ENCODE assay signal across 7 mouse cellular contexts in genomic region chr6:88924502-88925275, GRCm38 (mm10). TPM values are rescaled to one million over a fixed set of nuclear protein-coding genes. Genes with fewer than 3 reads are reported as not detected.
DNase-seq lines count a peak whose midpoint lies in the region; ATAC-seq and TF ChIP-seq lines count a peak whose summit lies in the region.

No protein-coding gene starts in this region.

- TF ChIP-seq CTCF in Patski (IDR thresholded peaks at IDR 0.05), result no peak
- no peak for TF ChIP-seq CTCF in brain, embryonic 14.5 days (IDR thresholded peaks at IDR 0.05; ENCODE audit: borderline replicate concordance, extremely low read depth, insufficient read depth, insufficient read length)
- TF ChIP-seq CTCF in gastrocnemius, adult 2 months (IDR thresholded peaks at IDR 0.05), result no peak

- peak; percentile 86 for DNase-seq in Patski (ENCODE audit: low read depth, low spot score)
- DNase-seq in brain, embryonic 14.5 days (ENCODE audit: low read depth), result peak; percentile 91
- peak; percentile 75 for DNase-seq in gastrocnemius, adult 2 months
- DNase-seq in lung, adult 18-20 months, result peak; percentile 82 to 90
- peak; percentile 74 for DNase-seq in skeletal muscle tissue, adult 2 months (ENCODE audit: low read depth, low spot score)

- intact Hi-C loops in gastrocnemius, adult 2 months (cut with DNase I), result no loop called here

- H3K4me2 ChIP-seq in hindbrain, embryonic 16.5 days (ENCODE audit: low read length), result no peak overlapping the region

- TF ChIP-seq POLR2A in brain, embryonic 14.5 days (IDR thresholded peaks at IDR 0.05; ENCODE audit: borderline replicate concordance, extremely low read depth, insufficient read depth, insufficient read length, poor library complexity, severe bottlenecking), result no peak

- H3K27me3 ChIP-seq in Patski, result no peaks in the 10 kb centered on the region
- no peaks in the 10 kb centered on the region for H3K27me3 ChIP-seq in hindbrain, embryonic 16.5 days (replicated peaks; ENCODE audit: control insufficient read depth, insufficient read depth, low read length)

- H3K9me3 ChIP-seq in hindbrain, embryonic 16.5 days (ENCODE audit: control insufficient read depth, low read length), result no peaks in the 10 kb centered on the region

- no peak overlapping the region for H3K9ac ChIP-seq in hindbrain, embryonic 16.5 days (ENCODE audit: low read depth, low read length)

- CTCF ChIA-PET in Patski (lab: Charles Lee), result interaction anchor here (1.0 to 3.1 kb wide), 8 partner anchors 9 to 629 kb away, joined by 3 to 17 read pairs (median 3); partner anchors contain the start of gene Tpra1

- POLR2A ChIA-PET in Patski (lab: Charles Lee), result interaction anchor here (0.7 kb wide), 1 partner anchor 544 kb away, joined by 4 read pairs; no protein-coding TSS in a partner anchor

- in situ Hi-C loops in Patski (cut with MboI; ENCODE audit: low pct_unique_long_range_greater_than_20kb), result no loop called here

- H3K36me3 ChIP-seq in hindbrain, embryonic 16.5 days (ENCODE audit: control insufficient read depth, insufficient read depth, low read length), result no peaks in the 10 kb centered on the region

- no peak overlapping the region for H3K4me3 ChIP-seq in gastrocnemius, adult 2 months
- no peak overlapping the region for H3K4me3 ChIP-seq in hindbrain, embryonic 16.5 days (ENCODE audit: low read length)

- ATAC-seq in Patski, result peak; percentile 48
- ATAC-seq in hindbrain, embryonic 16.5 days, result peak; percentile 40; the same call in 1 of the 2 replicates
- ATAC-seq in monocyte, adult 5-6 weeks (replicated peaks; ENCODE audit: insufficient number of reproducible peaks, low FRiP score, low TSS enrichment, poor library complexity, severe bottlenecking), result no peak

- H3K27ac ChIP-seq in gastrocnemius, adult 2 months, result peak overlapping the region; percentile 81
- peak overlapping the region; percentile 29 for H3K27ac ChIP-seq in hindbrain, embryonic 16.5 days (ENCODE audit: low read depth, low read length)

- H3K4me1 ChIP-seq in hindbrain, embryonic 16.5 days (ENCODE audit: control insufficient read depth, insufficient read depth, low read depth, low read length), result peaks cover 29% of the 10 kb centered on the region

- WGBS in hindbrain, embryonic 16.5 days, result 4% methylated on average over 5 of the region's 5 CpGs

RNA-seq across cellular contexts. Expression of gene Tpra1, which starts 22.6 kb away (rescaled TPM):
- polyA plus RNA-seq in Patski (2021), result 64.5 TPM
- polyA plus RNA-seq in brain, embryonic 14.5 days (2012; rRNA removed), result 116 and 166 TPM in 2 replicates
- total RNA-seq in gastrocnemius, adult 2 months (2021), result 10 to 100 TPM; 25.5 to 26.1 TPM
- polyA plus RNA-seq in hindbrain, embryonic 16.5 days (2015; fragmentation: Nextera tagmentation; extraction: Ambion mirVana), result 92.3 and 94.7 TPM in 2 replicates
- 24.4 to 70.1 TPM (median 35.2 TPM) in 3 replicates for total RNA-seq in monocyte, adult 5-6 weeks (2017)

RNA-seq across cellular contexts. Expression of gene Mcm2, which starts 26.1 kb away (rescaled TPM):
- polyA plus RNA-seq in Patski (2021), result 61.8 TPM
- polyA plus RNA-seq in brain, embryonic 14.5 days (2012; rRNA removed), result 45.7 and 74.3 TPM in 2 replicates
- 1 to 10 TPM; 6.6 to 7.5 TPM for total RNA-seq in gastrocnemius, adult 2 months (2021)
- polyA plus RNA-seq in hindbrain, embryonic 16.5 days (2015; fragmentation: Nextera tagmentation; extraction: Ambion mirVana), result 27.3 and 35.0 TPM in 2 replicates
- total RNA-seq in monocyte, adult 5-6 weeks (2017), result 10.9 to 27.9 TPM (median 20.2 TPM) in 3 replicates

RNA-seq across cellular contexts. Expression of gene Podxl2, which starts 49.8 kb away (rescaled TPM):
- 41.5 TPM for polyA plus RNA-seq in Patski (2021)
- polyA plus RNA-seq in brain, embryonic 14.5 days (2012; rRNA removed), result 1,097 and 1,604 TPM in 2 replicates
- 10 to 100 TPM; 48.5 to 55.1 TPM for total RNA-seq in gastrocnemius, adult 2 months (2021)
- 553 and 621 TPM in 2 replicates for polyA plus RNA-seq in hindbrain, embryonic 16.5 days (2015; fragmentation: Nextera tagmentation; extraction: Ambion mirVana)
- total RNA-seq in monocyte, adult 5-6 weeks (2017), result not detected in 3 replicates

Comparison
In these comparisons a context has a peak if more than half of its experiments do, and no peak if none do; other contexts are left out.
1. RNA of gene Podxl2, which starts 49.8 kb away (polyA plus RNA-seq): 1,097 to 1,604 TPM in brain, embryonic 14.5 days and 553 to 621 TPM in hindbrain, embryonic 16.5 days; 41.5 TPM in Patski (single experiment); every median in the first group is over 10 times any median in the second.
2. Peak in every context shown above with its lines, with median percentiles within 50 percentile points of each other: DNase-seq.